Mouse (Mus musculus): ENCODE data around the gene Nf2. TPM values are rescaled to one million over a fixed set of nuclear protein-coding genes. Genes with fewer than 3 reads are reported as not detected.

Nf2 gene
- polyA plus RNA-seq, 1 experiment, result 56.1 TPM

GRCm38 (mm10) chr11:4750263-4750662 is 99.1 kb downstream of the Nf2 start:
- peak; percentile 37 for DNase-seq
- Histone ChIP-seq H3K27me3 (ENCODE audit: control insufficient read depth, insufficient read depth, low read length) (peaks cover 20% of the 10 kb centered on the region), H3K4me3 (ENCODE audit: control insufficient read depth, insufficient read depth, low read length) (no peak overlapping the region), H3K36me3 (ENCODE audit: control insufficient read depth, insufficient read depth, low read length) (no peaks in the 10 kb centered on the region), H3K27ac (ENCODE audit: control insufficient read depth, insufficient read depth, low read length) (no peak overlapping the region), H3K4me1 (replicated peaks; ENCODE audit: control insufficient read depth, insufficient read depth, low read length) (0 out of 2 replicates have a peak, but pooled peaks cover 6% of the 10 kb centered on the region)
- 10% methylated on average over 9 of the region's 9 CpGs for WGBS
- TF ChIP-seq POLR2A (IDR thresholded peaks at IDR 0.05; ENCODE audit: control insufficient read depth, extremely low read depth, insufficient read depth, low read length, poor library complexity) (no peak), CTCF (IDR thresholded peaks at IDR 0.05; ENCODE audit: borderline replicate concordance, control insufficient read depth, extremely low read depth, insufficient read depth, low read length, poor library complexity) (no peak)

GRCm38 (mm10) chr11:4747285-4747684 is 102.1 kb downstream of the Nf2 start:
- Histone ChIP-seq H3K4me3 (ENCODE audit: control insufficient read depth, insufficient read depth, low read length) (no peak overlapping the region), H3K4me1 (replicated peaks; ENCODE audit: control insufficient read depth, insufficient read depth, low read length) (0 out of 2 replicates have a peak, but pooled peaks cover 6% of the 10 kb centered on the region), H3K36me3 (ENCODE audit: control insufficient read depth, insufficient read depth, low read length) (no peaks in the 10 kb centered on the region), H3K27ac (ENCODE audit: control insufficient read depth, insufficient read depth, low read length) (no peak overlapping the region), H3K27me3 (ENCODE audit: control insufficient read depth, insufficient read depth, low read length) (peaks cover 20% of the 10 kb centered on the region)
- 6% methylated on average over 12 of the region's 12 CpGs for WGBS
- no peak for TF ChIP-seq CTCF (IDR thresholded peaks at IDR 0.05; ENCODE audit: borderline replicate concordance, control insufficient read depth, extremely low read depth, insufficient read depth, low read length, poor library complexity)
- DNase-seq, result no peak

GRCm38 (mm10) chr11:4746733-4747132 is 102.6 kb downstream of the Nf2 start, which contains the start of gene Cabp7:
TSS of gene Cabp7 (minus strand) at chr11:4746778.
- Histone ChIP-seq H3K27me3 (ENCODE audit: control insufficient read depth, insufficient read depth, low read length) (peaks cover 20% of the 10 kb centered on the region), H3K4me3 (ENCODE audit: control insufficient read depth, insufficient read depth, low read length) (no peak within 1 kb of the TSS), H3K27ac (ENCODE audit: control insufficient read depth, insufficient read depth, low read length) (no peak within 1 kb of the TSS), H3K36me3 (ENCODE audit: control insufficient read depth, insufficient read depth, low read length) (no peaks in the 10 kb centered on the region), H3K4me1 (replicated peaks; ENCODE audit: control insufficient read depth, insufficient read depth, low read length) (0 out of 2 replicates have a peak, but pooled peaks cover 6% of the 10 kb centered on the region)
- 12% methylated on average over 70 of the region's 73 CpGs for WGBS
- DNase-seq, result no peak
- TF ChIP-seq CTCF (IDR thresholded peaks at IDR 0.05; ENCODE audit: borderline replicate concordance, control insufficient read depth, extremely low read depth, insufficient read depth, low read length, poor library complexity) (no peak), POLR2A (IDR thresholded peaks at IDR 0.05; ENCODE audit: control insufficient read depth, extremely low read depth, insufficient read depth, low read length, poor library complexity) (no peak)

- 9% methylated on average over 39 of the region's 39 CpGs for WGBS
- peaks cover 20% of the 10 kb centered on the region for H3K27me3 ChIP-seq (ENCODE audit: control insufficient read depth, insufficient read depth, low read length)
- DNase-seq, result no peak
- H3K36me3 ChIP-seq (ENCODE audit: control insufficient read depth, insufficient read depth, low read length), result no peaks in the 10 kb centered on the region
- H3K27ac ChIP-seq (ENCODE audit: control insufficient read depth, insufficient read depth, low read length), result no peak overlapping the region
- TF ChIP-seq CTCF (IDR thresholded peaks at IDR 0.05; ENCODE audit: borderline replicate concordance, control insufficient read depth, extremely low read depth, insufficient read depth, low read length, poor library complexity) (no peak), POLR2A (IDR thresholded peaks at IDR 0.05; ENCODE audit: control insufficient read depth, extremely low read depth, insufficient read depth, low read length, poor library complexity) (no peak)
- H3K4me1 ChIP-seq (replicated peaks; ENCODE audit: control insufficient read depth, insufficient read depth, low read length), result 0 out of 2 replicates have a peak, but pooled peaks cover 6% of the 10 kb centered on the region
- no peak overlapping the region for H3K4me3 ChIP-seq (ENCODE audit: control insufficient read depth, insufficient read depth, low read length)
Observed at GRCm38 (mm10) chr11:4745969-4746368, 103.4 kb downstream of the Nf2 start.

- Histone ChIP-seq H3K27ac (ENCODE audit: control insufficient read depth, insufficient read depth, low read length) (no peak overlapping the region), H3K4me1 (replicated peaks; ENCODE audit: control insufficient read depth, insufficient read depth, low read length) (0 out of 2 replicates have a peak, but pooled peaks cover 6% of the 10 kb centered on the region), H3K36me3 (ENCODE audit: control insufficient read depth, insufficient read depth, low read length) (no peaks in the 10 kb centered on the region), H3K27me3 (ENCODE audit: control insufficient read depth, insufficient read depth, low read length) (peaks cover 20% of the 10 kb centered on the region), H3K4me3 (ENCODE audit: control insufficient read depth, insufficient read depth, low read length) (no peak overlapping the region)
- WGBS, result 59% methylated on average over 6 of the region's 6 CpGs
- DNase-seq, result no peak
- TF ChIP-seq CTCF (IDR thresholded peaks at IDR 0.05; ENCODE audit: borderline replicate concordance, control insufficient read depth, extremely low read depth, insufficient read depth, low read length, poor library complexity) (no peak), POLR2A (IDR thresholded peaks at IDR 0.05; ENCODE audit: control insufficient read depth, extremely low read depth, insufficient read depth, low read length, poor library complexity) (no peak)
Observed at GRCm38 (mm10) chr11:4744691-4745090, 104.6 kb downstream of the Nf2 start.

DNA sequence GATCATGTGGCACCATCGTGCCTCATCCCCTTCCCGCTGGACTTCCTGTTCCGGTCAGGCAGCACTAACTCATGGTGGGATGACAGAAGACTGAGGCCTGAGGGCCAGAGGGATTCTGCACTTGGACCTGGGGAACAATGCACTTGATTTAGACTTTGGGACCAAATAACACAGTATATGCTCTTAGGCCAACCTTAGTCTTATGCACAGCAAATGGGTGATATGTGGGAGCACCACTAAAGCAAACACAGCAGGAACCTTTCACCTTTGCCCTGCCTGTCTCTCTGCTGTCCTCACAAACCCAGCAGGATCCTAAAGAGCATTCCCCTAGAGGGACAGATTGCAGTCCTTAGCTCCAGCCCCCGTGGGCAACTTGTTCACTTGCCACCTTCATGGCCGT is 108.6 kb downstream of the Nf2 start:
- WGBS, result 56% methylated on average over 5 of the region's 5 CpGs

GRCm38 (mm10) chr11:4738719-4739118 is 110.6 kb downstream of the Nf2 start:
- no peak for DNase-seq
- H3K4me1 ChIP-seq (replicated peaks; ENCODE audit: control insufficient read depth, insufficient read depth, low read length), result no peaks in the 10 kb centered on the region
- WGBS, result 96% methylated on average over 16 of the region's 16 CpGs
- no peaks in the 10 kb centered on the region for H3K36me3 ChIP-seq (ENCODE audit: control insufficient read depth, insufficient read depth, low read length)
- no peak for TF ChIP-seq POLR2A (IDR thresholded peaks at IDR 0.05; ENCODE audit: control insufficient read depth, extremely low read depth, insufficient read depth, low read length, poor library complexity)
- TF ChIP-seq CTCF (IDR thresholded peaks at IDR 0.05; ENCODE audit: borderline replicate concordance, control insufficient read depth, extremely low read depth, insufficient read depth, low read length, poor library complexity), result no peak
- no peak overlapping the region for H3K27ac ChIP-seq (ENCODE audit: control insufficient read depth, insufficient read depth, low read length)
- no peaks in the 10 kb centered on the region; the same call in 1 of the 2 replicates for H3K27me3 ChIP-seq (ENCODE audit: control insufficient read depth, insufficient read depth, low read length)
- H3K4me3 ChIP-seq (ENCODE audit: control insufficient read depth, insufficient read depth, low read length), result no peak overlapping the region

More for the DNA sequence above, 108.6 kb downstream of the Nf2 start:
- Histone ChIP-seq H3K4me3 (ENCODE audit: control insufficient read depth, insufficient read depth, low read length) (no peak overlapping the region), H3K4me1 (replicated peaks; ENCODE audit: control insufficient read depth, insufficient read depth, low read length) (no peaks in the 10 kb centered on the region), H3K27me3 (ENCODE audit: control insufficient read depth, insufficient read depth, low read length) (peaks cover 2% of the 10 kb centered on the region; the same call in 1 of the 2 replicates), H3K36me3 (ENCODE audit: control insufficient read depth, insufficient read depth, low read length) (no peaks in the 10 kb centered on the region), H3K27ac (ENCODE audit: control insufficient read depth, insufficient read depth, low read length) (no peak overlapping the region)
- TF ChIP-seq POLR2A (IDR thresholded peaks at IDR 0.05; ENCODE audit: control insufficient read depth, extremely low read depth, insufficient read depth, low read length, poor library complexity), result no peak
- no peak for TF ChIP-seq CTCF (IDR thresholded peaks at IDR 0.05; ENCODE audit: borderline replicate concordance, control insufficient read depth, extremely low read depth, insufficient read depth, low read length, poor library complexity)
- no peak for DNase-seq

Data from thymus, adult 2 months (tissue).